In genomic region chr17:6429945-6430344, GRCm38 (mm10) we compare ENCODE assay signal across 7 mouse cellular contexts. TPM values are rescaled to one million over a fixed set of nuclear protein-coding genes. Genes with fewer than 3 reads are reported as not detected.
DNase-seq lines count a peak whose midpoint lies in the region; ATAC-seq lines count a peak whose summit lies in the region.
"Not testable (repeated sequence)": the region's sequence is repeated elsewhere in the genome, so short reads cannot be mapped to it uniquely, and the experiment has no call there.

Gene Dynlt1b, plus strand, starts transcription at chr17:6430112.

- intact Hi-C loops in gastrocnemius, postnatal 36 days (cut with DNase I); left cerebral cortex, postnatal 25 days (cut with DNase I): not testable (repeated sequence)

- WGBS in intestine, embryonic 15.5 days: under 1% methylated on average over 27 of the region's 27 CpGs
- under 1% methylated on average over 27 of the region's 27 CpGs for WGBS in midbrain, embryonic 10.5 days

- not testable (repeated sequence) for H3K4me1 ChIP-seq in intestine, embryonic 15.5 days (replicated peaks); midbrain, embryonic 10.5 days

- not testable (repeated sequence) for H3K36me3 ChIP-seq in intestine, embryonic 15.5 days
- H3K36me3 ChIP-seq in midbrain, embryonic 10.5 days: peaks cover 18% of the 10 kb centered on the region

- peak within 1 kb of the TSS; percentile 41 for H3K4me3 ChIP-seq in intestine, embryonic 15.5 days (replicated peaks)
- H3K4me3 ChIP-seq in midbrain, embryonic 10.5 days: peak within 1 kb of the TSS; percentile 58

- H3K9ac ChIP-seq in intestine, embryonic 15.5 days: peak within 1 kb of the TSS; percentile 50

- ATAC-seq in intestine, embryonic 15.5 days: peak; percentile 98

- not testable (repeated sequence) for H3K9me3 ChIP-seq in intestine, embryonic 15.5 days; midbrain, embryonic 10.5 days (replicated peaks)

- peak within 1 kb of the TSS; percentile 62 for H3K4me2 ChIP-seq in intestine, embryonic 15.5 days (replicated peaks)

- DNase-seq in adrenal gland, adult 18-20 months (ENCODE audit: low spot score in 2 of 2): peak; percentile 100
- DNase-seq in embryo, embryonic 11 days: peak; percentile 99
- DNase-seq in gastrocnemius, postnatal 36 days: peak; percentile 100
- peak; percentile 100 for DNase-seq in left cerebral cortex, postnatal 25 days (ENCODE audit: low spot score in 2 of 2)
- DNase-seq in midbrain, embryonic 10.5 days (ENCODE audit: low spot score): peak; percentile 100
- peak; percentile 100 for DNase-seq in right cerebral cortex, postnatal 4 days

- H3K27ac ChIP-seq in intestine, embryonic 15.5 days: peak within 1 kb of the TSS; percentile 74
- H3K27ac ChIP-seq in midbrain, embryonic 10.5 days (replicated peaks): peak within 1 kb of the TSS; percentile 88

- H3K27me3 ChIP-seq in intestine, embryonic 15.5 days (replicated peaks); midbrain, embryonic 10.5 days (ENCODE audit: low read depth, poor library complexity, severe bottlenecking): not testable (repeated sequence)

RNA-seq across cellular contexts. Expression of gene Dynlt1b, which starts in this region (rescaled TPM):
- total RNA-seq in adrenal gland, adult 18-20 months (2021): 10 to 100 TPM; 54.2 to 72.9 TPM
- 10 to 100 TPM; 54.7 to 63.0 TPM for total RNA-seq in gastrocnemius, postnatal 36 days (2021)
- polyA plus RNA-seq in intestine, embryonic 15.5 days (2015; fragmentation: Nextera tagmentation; extraction: Ambion mirVana): 524 and 531 TPM in 2 replicates
- 10 to 100 TPM; 59.2 to 67.9 TPM for total RNA-seq in left cerebral cortex, postnatal 25 days (2021)
- 527 and 611 TPM in 2 replicates for polyA plus RNA-seq in midbrain, embryonic 10.5 days (2016; fragmentation: Nextera tagmentation; extraction: Ambion mirVana)

Comparison
In these comparisons a context has a peak if more than half of its experiments do, and no peak if none do; other contexts are left out.
1. Peak in every context shown above with its lines: DNase-seq, ATAC-seq, H3K4me3 ChIP-seq and H3K27ac ChIP-seq.